Mouse (Mus musculus) intestine, embryonic 14.5 days (tissue): ENCODE measurements at regions not wholly inside any gene's neighbourhood (a gene's known extent, or its start where the extent isn't known, plus 50 kb on each side); places are given as distances from the start of the nearest gene placed in this dataset.

Source experiments
- ATAC-seq: fragments of 200-750 bp; cut with Nextera tagmentation; replicated peaks from 2 replicates; pipeline ENCODE4 v1.8.0; 2017; ENCODE audit warnings: low read depth, moderate number of reproducible peaks, moderate TSS enrichment, moderate library complexity; ENCODE audit not compliant: low FRiP score, low TSS enrichment
- DNase-seq: peaks from one replicate; pipeline ENCODE4 v3.0.0-alpha.2; 2018; ENCODE audit warnings: low spot score
- H3K27ac ChIP-seq: fragments of 300-500 bp; sonication (generic); 2 replicates; pipeline ENCODE4 v1.5.1; 2014; ENCODE audit warnings: low read depth, mild to moderate bottlenecking, control low read depth
- H3K27me3 ChIP-seq: fragments of 300-500 bp; sonication (generic); replicated peaks from 2 replicates; pipeline ENCODE4 v1.6.1; 2014; ENCODE audit warnings: low read length, control low read depth; ENCODE audit not compliant: control insufficient read depth, insufficient read depth
- H3K36me3 ChIP-seq: fragments of 300-500 bp; sonication (generic); 2 replicates; pipeline ENCODE4 v1.6.1; 2014; ENCODE audit warnings: low read length, control low read depth; ENCODE audit not compliant: control insufficient read depth, insufficient read depth
- H3K4me1 ChIP-seq: fragments of 300-500 bp; sonication (generic); replicated peaks from 2 replicates; pipeline ENCODE4 v1.6.1; 2014; ENCODE audit warnings: low read length, control low read depth, mixed read lengths; ENCODE audit not compliant: control insufficient read depth, insufficient read depth
- H3K4me2 ChIP-seq: fragments of 300-500 bp; sonication (generic); 2 replicates; pipeline ENCODE4 v1.6.1; 2014; ENCODE audit warnings: low read length
- H3K4me3 ChIP-seq: fragments of 300-500 bp; sonication (generic); 2 replicates; pipeline ENCODE4 v1.5.1; 2014; ENCODE audit warnings: low read depth, low read length, control low read depth, mixed read lengths
- H3K9ac ChIP-seq: fragments of 300-500 bp; sonication (generic); 2 replicates; pipeline ENCODE4 v1.6.1; 2014; ENCODE audit warnings: mild to moderate bottlenecking, low read length
- H3K9me3 ChIP-seq: fragments of 300-500 bp; sonication (generic); 2 replicates; pipeline ENCODE4 v1.6.1; 2016; ENCODE audit warnings: low read length, control low read depth; ENCODE audit not compliant: control insufficient read depth
- WGBS: fragments of 180-500 bp; shearing (Covaris S2); extraction: QIAGEN DNeasy Blood & Tissue Kit; methylation state at CpG from one replicate; pipeline ENCODE4 v1.1.7; 2014; 5-methylcytosine and 5-hydroxymethylcytosine counted together

- no peak overlapping the region for H3K9ac ChIP-seq
- no peaks in the 10 kb centered on the region for H3K27me3 ChIP-seq
- ATAC-seq (no peak), DNase-seq (no peak)
- no peak overlapping the region for H3K4me3 ChIP-seq
- no peak overlapping the region for H3K4me2 ChIP-seq
- WGBS = 56% methylated on average over 3 of the region's 4 CpGs
- H3K9me3 ChIP-seq = no peaks in the 10 kb centered on the region
- no peaks in the 10 kb centered on the region for H3K4me1 ChIP-seq
- H3K36me3 ChIP-seq = no peaks in the 10 kb centered on the region
- no peak overlapping the region for H3K27ac ChIP-seq
These were observed 179.8 kb upstream of the Arid2 start for GRCm38 (mm10) chr15:96107503-96107902.

GRCm38 (mm10) chr15:96113091-96113490 lies 174.2 kb upstream of the Arid2 start:
- no peak for DNase-seq
- Histone ChIP-seq H3K36me3 (no peaks in the 10 kb centered on the region), H3K9me3 (no peaks in the 10 kb centered on the region), H3K9ac (no peak overlapping the region), H3K4me2 (no peak overlapping the region), H3K4me1 (no peaks in the 10 kb centered on the region), H3K4me3 (no peak overlapping the region), H3K27ac (no peak overlapping the region), H3K27me3 (no peaks in the 10 kb centered on the region)
- no peak for ATAC-seq
- WGBS = 90% methylated on average over 13 of the region's 13 CpGs

GRCm38 (mm10) chr15:96114616-96115015 lies 172.7 kb upstream of the Arid2 start:
- H3K4me2 ChIP-seq = no peak overlapping the region
- no peaks in the 10 kb centered on the region for H3K4me1 ChIP-seq
- H3K9me3 ChIP-seq = no peaks in the 10 kb centered on the region
- no peak overlapping the region for H3K4me3 ChIP-seq
- no peak overlapping the region for H3K27ac ChIP-seq
- H3K27me3 ChIP-seq = no peaks in the 10 kb centered on the region
- H3K36me3 ChIP-seq = no peaks in the 10 kb centered on the region
- no peak for DNase-seq
- no peak for ATAC-seq
- H3K9ac ChIP-seq = no peak overlapping the region
- 65% methylated on average over 9 of the region's 9 CpGs for WGBS

- H3K4me2 ChIP-seq = no peak overlapping the region
- WGBS = 41% methylated on average over 10 of the region's 10 CpGs
- no peaks in the 10 kb centered on the region for H3K9me3 ChIP-seq
These were observed 172.1 kb upstream of the Arid2 start for GRCm38 (mm10) chr15:96115196-96115595.

GRCm38 (mm10) chr15:96119240-96119639 lies 168.1 kb upstream of the Arid2 start:
- H3K4me1 ChIP-seq = no peaks in the 10 kb centered on the region
- no peak for ATAC-seq
- WGBS = 94% methylated on average over 7 of the region's 7 CpGs
- H3K4me3 ChIP-seq = no peak overlapping the region
- no peak overlapping the region for H3K9ac ChIP-seq
- H3K36me3 ChIP-seq = no peaks in the 10 kb centered on the region
- no peak for DNase-seq
- H3K27me3 ChIP-seq = no peaks in the 10 kb centered on the region
- 0 out of 2 replicates have a peak, but pooled peaks cover 2% of the 10 kb centered on the region for H3K9me3 ChIP-seq
- H3K4me2 ChIP-seq = no peak overlapping the region
- H3K27ac ChIP-seq = no peak overlapping the region

More at GRCm38 (mm10) chr15:96115196-96115595, 172.1 kb upstream of the Arid2 start:
- Histone ChIP-seq H3K27ac (no peak overlapping the region), H3K9ac (no peak overlapping the region), H3K4me1 (no peaks in the 10 kb centered on the region), H3K36me3 (no peaks in the 10 kb centered on the region), H3K27me3 (no peaks in the 10 kb centered on the region), H3K4me3 (no peak overlapping the region)
- ATAC-seq (no peak), DNase-seq (no peak)

- DNase-seq (no peak), ATAC-seq (no peak)
- Histone ChIP-seq H3K4me3 (no peak overlapping the region), H3K27ac (no peak overlapping the region), H3K4me1 (no peaks in the 10 kb centered on the region), H3K27me3 (no peaks in the 10 kb centered on the region), H3K9ac (no peak overlapping the region), H3K9me3 (0 out of 2 replicates have a peak, but pooled peaks cover 2% of the 10 kb centered on the region), H3K36me3 (no peaks in the 10 kb centered on the region), H3K4me2 (no peak overlapping the region)
- WGBS = 70% methylated on average over 6 of the region's 6 CpGs
These were observed 162.9 kb upstream of the Arid2 start for GRCm38 (mm10) chr15:96124397-96124796.

GRCm38 (mm10) chr15:96129699-96130098 lies 157.6 kb upstream of the Arid2 start:
- Histone ChIP-seq H3K4me3 (no peak overlapping the region), H3K9ac (no peak overlapping the region), H3K4me1 (no peaks in the 10 kb centered on the region), H3K27me3 (no peaks in the 10 kb centered on the region), H3K4me2 (no peak overlapping the region), H3K27ac (no peak overlapping the region), H3K36me3 (no peaks in the 10 kb centered on the region), H3K9me3 (no peaks in the 10 kb centered on the region)
- DNase-seq (no peak), ATAC-seq (no peak)
- 90% methylated on average over 4 of the region's 4 CpGs for WGBS

- Histone ChIP-seq H3K9me3 (no peaks in the 10 kb centered on the region), H3K4me2 (no peak overlapping the region), H3K4me1 (no peaks in the 10 kb centered on the region; the same call in 1 of the 2 replicates), H3K4me3 (no peak overlapping the region), H3K27ac (no peak overlapping the region), H3K9ac (no peak overlapping the region), H3K27me3 (no peaks in the 10 kb centered on the region), H3K36me3 (no peaks in the 10 kb centered on the region)
- DNase-seq = no peak
- 72% methylated on average over 8 of the region's 8 CpGs for WGBS
- no peak for ATAC-seq
These were observed 156.8 kb upstream of the Arid2 start for GRCm38 (mm10) chr15:96130531-96130930.

GRCm38 (mm10) chr15:96131582-96132091 lies 155.7 kb upstream of the Arid2 start:
- no peak overlapping the region for H3K4me3 ChIP-seq
- no peaks in the 10 kb centered on the region for H3K9me3 ChIP-seq
- H3K36me3 ChIP-seq = no peaks in the 10 kb centered on the region
- H3K27ac ChIP-seq = no peak overlapping the region
- H3K4me1 ChIP-seq = no peaks in the 10 kb centered on the region; the same call in 1 of the 2 replicates
- no peak for ATAC-seq
- no peak overlapping the region for H3K4me2 ChIP-seq
- H3K27me3 ChIP-seq = no peaks in the 10 kb centered on the region
- H3K9ac ChIP-seq = no peak overlapping the region
- no peak for DNase-seq
